Mouse (Mus musculus) left cerebral cortex, adult 6 months (tissue): ENCODE measurements around the gene Nanp. TPM values are rescaled to one million over a fixed set of nuclear protein-coding genes. Genes with fewer than 3 reads are reported as not detected.

Experiments
- long read RNA-seq, 2 experiments: library from polyadenylated mRNA; unstranded; transcript quantifications; one replicate each; pipeline ENCODE4 v2.0.0; 2019 to 2020
- polyA plus RNA-seq: library from polyadenylated mRNA; unstranded; fragments of <200 nt; fragmentation: Nextera tagmentation; gene quantifications from 2 replicates; pipeline ENCODE4 v1.2.3, GENCODE M21; 2021

Nanp gene
- 50.6 and 63.8 TPM in 2 replicates for polyA plus RNA-seq
- long read RNA-seq, experiment 1, transcript Nanp-201 (2 exons, 1,394 nt) = major isoform, 98 of 106 reads
- long read RNA-seq, experiment 1, partial matches to known transcripts = 0 of 106 reads
- long read RNA-seq, experiment 1, other reads (novel, unspliced or antisense) = 7 of 106 reads
- long read RNA-seq, experiment 2, transcript Nanp-201 (2 exons, 1,394 nt) = major isoform, 37 of 45 reads
- long read RNA-seq, experiment 2, partial matches to known transcripts = 0 of 45 reads
- long read RNA-seq, experiment 2, other reads (novel, unspliced or antisense) = 7 of 45 reads

DNA sequence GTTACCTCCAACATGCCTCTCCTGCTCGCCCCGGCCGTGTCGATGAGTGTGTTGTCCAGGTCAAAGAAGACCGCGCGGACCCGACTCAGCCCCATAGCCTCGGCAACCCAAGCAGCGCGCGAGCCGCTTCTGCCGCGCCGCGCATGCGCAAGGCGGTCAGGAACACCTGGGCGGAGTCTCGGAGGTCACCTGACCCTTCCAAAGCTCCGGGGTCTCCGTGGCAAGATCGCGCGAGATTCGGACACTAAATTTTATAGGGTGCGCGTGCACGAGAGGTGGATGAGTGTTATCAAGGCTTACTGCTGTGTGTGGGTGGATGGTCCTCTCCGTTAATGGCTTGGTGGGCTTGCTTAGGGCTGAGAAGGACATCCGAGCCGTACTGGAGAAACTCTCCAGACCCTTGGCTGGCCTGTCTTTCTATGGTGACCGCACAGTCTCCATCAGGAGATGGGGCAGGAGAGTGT lies at the start of gene Nanp, which contains the start of gene Ninl:
Nanp (minus strand) TSS at position 167 of the 464 bp plus-strand sequence.
Ninl (minus strand) TSS at position 151 of the 464 bp plus-strand sequence.

Other genes with a start within 250 kb of the Nanp start
- gene Abhd12, start 134.7 kb downstream of the Nanp start, polyA plus RNA-seq = 315 and 377 TPM in 2 replicates
- 1.7 and 2.6 TPM in 2 replicates for gene Gins1, start 134.0 kb downstream of the Nanp start, polyA plus RNA-seq
- 1.6 and 1.9 TPM in 2 replicates for gene Ninl, start within 50 bp of the Nanp start, polyA plus RNA-seq
- not detected in 2 replicates for gene Gm14151, start 53.0 kb upstream of the Nanp start, polyA plus RNA-seq
- gene Gm14147, start 58.8 kb upstream of the Nanp start, polyA plus RNA-seq = not detected in 2 replicates